Mouse (Mus musculus) lung, adult 2 months (tissue): Measurements from ENCODE around the gene Car3.

Source experiments
- CTCF ChIP-seq: fragments of 200-500 bp; IDR thresholded peaks from 2 replicates; pipeline ENCODE4 v1.5.1; 2011; ENCODE audit warnings: mild to moderate bottlenecking, low read length, control low read depth; ENCODE audit not compliant: insufficient read depth
- POLR2A ChIP-seq: fragments of 200-500 bp; IDR thresholded peaks from 2 replicates; pipeline ENCODE4 v1.6.1; 2011; ENCODE audit warnings: low read depth, mild to moderate bottlenecking, control low read depth, low read length, borderline replicate concordance; ENCODE audit errors: extremely low read depth

DNA sequence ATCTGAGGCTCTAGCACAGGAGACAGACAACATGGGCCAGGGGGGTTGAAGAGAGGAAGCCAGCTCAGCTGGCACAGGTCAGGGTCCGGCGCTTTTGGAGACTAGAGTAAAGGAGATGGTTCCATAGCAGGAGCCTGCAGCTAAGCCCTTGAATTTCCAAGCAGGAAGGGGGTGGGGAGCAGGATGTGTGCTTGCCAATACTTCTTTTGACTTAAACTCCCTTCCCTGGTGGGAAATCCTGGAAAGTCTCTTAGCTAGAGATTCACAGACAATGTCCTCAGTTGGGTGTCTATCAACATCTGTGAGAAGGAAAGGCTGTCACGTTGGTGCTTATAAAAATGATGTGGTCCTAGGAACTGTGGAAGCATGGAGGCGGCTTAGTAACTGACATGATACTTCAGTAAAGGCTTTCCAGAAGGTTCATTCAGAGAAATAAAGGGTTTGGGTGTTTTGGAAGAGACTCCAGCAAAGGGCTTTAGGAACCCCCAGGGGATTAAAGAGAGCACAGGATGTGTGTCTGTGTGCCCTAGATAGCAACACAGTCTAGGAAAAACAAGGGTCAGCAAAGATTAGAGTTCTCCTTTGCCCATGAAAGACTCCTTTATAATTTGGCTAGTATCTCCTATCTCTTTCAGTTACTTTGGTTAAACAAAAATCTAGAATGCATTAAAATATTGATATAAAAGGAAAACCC lies 26.6 kb downstream of the Car3 start:
- no peak for TF ChIP-seq CTCF
- TF ChIP-seq POLR2A, result no peak
